22 mouse cellular contexts compared by ENCODE assay signal in genomic region chr12:112968943-112969342, GRCm38 (mm10). TPM values are rescaled to one million over a fixed set of nuclear protein-coding genes. Genes with fewer than 3 reads are reported as not detected.
DNase-seq lines count a peak whose midpoint lies in the region; ATAC-seq and TF ChIP-seq lines count a peak whose summit lies in the region.
"Had no signal": no experiment of that assay in that cellular context is flagged by ENCODE, and none has a peak within 500 bp of the region (broad histone marks: within the 10 kb centered on the region; RNA-seq: fewer than 3 reads in every experiment).

No protein-coding gene starts in this region.

- WGBS in kidney, embryonic 15.5 days, result 30% methylated on average over 8 of the region's 8 CpGs
- WGBS in kidney, postnatal 0 days, result 28% methylated on average over 8 of the region's 8 CpGs
- 47% methylated on average over 8 of the region's 8 CpGs for WGBS in kidney, adult 2 months

- peaks cover 100% of the 10 kb centered on the region for H3K36me3 ChIP-seq in kidney, embryonic 15.5 days
- peaks cover 89% of the 10 kb centered on the region for H3K36me3 ChIP-seq in kidney, postnatal 0 days (ENCODE audit: insufficient read depth, low read length)
- peaks cover 3% of the 10 kb centered on the region for H3K36me3 ChIP-seq in kidney, adult 2 months (ENCODE audit: control insufficient read depth, insufficient read depth, low read length)
- H3K36me3 ChIP-seq in megakaryocyte, embryonic 14.5 days (replicated peaks; ENCODE audit: low read length), result peaks cover 98% of the 10 kb centered on the region

- no peak for DNase-seq in kidney, adult 9 months
- DNase-seq in kidney, postnatal 0 days (ENCODE audit: low spot score), result peak; percentile 84
- no peak for DNase-seq in kidney, adult 2 months
- DNase-seq: adrenal gland, adult 2 months; adrenal gland, postnatal 10 days; adrenal gland, postnatal 25 days; cerebellum, adult 11 months; cerebellum, adult 18-20 months; cerebellum, adult 8-10 months; cerebellum, adult 9-11 months; cerebellum, postnatal 14 days; cerebellum, postnatal 36 days; embryo, embryonic 11 days had no signal

- TF ChIP-seq POLR2A in kidney, adult 2 months (IDR thresholded peaks at IDR 0.05; ENCODE audit: low read depth, low read length), result no peak

- no peaks in the 10 kb centered on the region for H3K9me3 ChIP-seq in kidney, embryonic 15.5 days (replicated peaks)
- no peaks in the 10 kb centered on the region for H3K9me3 ChIP-seq in kidney, postnatal 0 days (replicated peaks; ENCODE audit: low read length)
- no peaks in the 10 kb centered on the region for H3K9me3 ChIP-seq in megakaryocyte, embryonic 14.5 days
- H3K9me3 ChIP-seq: embryonic facial prominence, embryonic 13.5 days; embryonic facial prominence, embryonic 15.5 days; forebrain, embryonic 10.5 days; forebrain, embryonic 12.5 days had no signal

- H3K27ac ChIP-seq in kidney, embryonic 15.5 days, result 0 out of 2 replicates have a peak overlapping the region, but pooled peaks have one; percentile 28
- no peak overlapping the region for H3K27ac ChIP-seq in kidney, postnatal 0 days
- no peak overlapping the region for H3K27ac ChIP-seq in kidney, adult 2 months (ENCODE audit: insufficient read depth, low read depth, low read length)
- H3K27ac ChIP-seq: embryonic facial prominence, embryonic 13.5 days; embryonic facial prominence, embryonic 15.5 days; forebrain, embryonic 10.5 days; forebrain, embryonic 12.5 days had no signal

- H3K4me2 ChIP-seq in kidney, embryonic 15.5 days, result no peak overlapping the region
- no peak overlapping the region for H3K4me2 ChIP-seq in kidney, postnatal 0 days (ENCODE audit: low read length)
- H3K4me2 ChIP-seq: embryonic facial prominence, embryonic 13.5 days; embryonic facial prominence, embryonic 15.5 days; forebrain, embryonic 12.5 days had no signal

- H3K4me3 ChIP-seq in kidney, embryonic 15.5 days (replicated peaks), result no peak overlapping the region
- no peak overlapping the region for H3K4me3 ChIP-seq in kidney, postnatal 0 days (replicated peaks; ENCODE audit: low read depth, low read length)
- no peak overlapping the region for H3K4me3 ChIP-seq in kidney, adult 2 months (ENCODE audit: insufficient read depth, low read depth, low read length)
- H3K4me3 ChIP-seq in megakaryocyte, embryonic 14.5 days (replicated peaks), result peak overlapping the region; percentile 10
- H3K4me3 ChIP-seq: embryonic facial prominence, embryonic 13.5 days; embryonic facial prominence, embryonic 15.5 days; erythroblast, embryonic 14.5 days; forebrain, embryonic 10.5 days; forebrain, embryonic 12.5 days had no signal

- TF ChIP-seq CTCF in kidney, postnatal 0 days (IDR thresholded peaks at IDR 0.05; ENCODE audit: low read depth), result no peak
- no peak for TF ChIP-seq CTCF in kidney, adult 2 months (conservative IDR thresholded peaks at IDR 0.05; ENCODE audit: insufficient read depth, insufficient read length, low read depth, low read length)

- H3K27me3 ChIP-seq in kidney, embryonic 15.5 days, result no peaks in the 10 kb centered on the region
- no peaks in the 10 kb centered on the region for H3K27me3 ChIP-seq in kidney, postnatal 0 days (ENCODE audit: insufficient read depth, low read length)
- H3K27me3 ChIP-seq in kidney, adult 2 months (replicated peaks; ENCODE audit: control insufficient read depth, insufficient read depth, low read length), result no peaks in the 10 kb centered on the region
- no peaks in the 10 kb centered on the region for H3K27me3 ChIP-seq in megakaryocyte, embryonic 14.5 days (replicated peaks)
- H3K27me3 ChIP-seq: embryonic facial prominence, embryonic 13.5 days; embryonic facial prominence, embryonic 15.5 days; forebrain, embryonic 12.5 days had no signal

- H3K9ac ChIP-seq in kidney, embryonic 15.5 days, result no peak overlapping the region
- H3K9ac ChIP-seq in kidney, postnatal 0 days (ENCODE audit: low read depth, low read length), result no peak overlapping the region
- H3K9ac ChIP-seq: embryonic facial prominence, embryonic 13.5 days; embryonic facial prominence, embryonic 15.5 days; forebrain, embryonic 12.5 days had no signal

- peak; percentile 93 for ATAC-seq in kidney, embryonic 15.5 days (replicated peaks; ENCODE audit: low FRiP score)
- peak; percentile 81 for ATAC-seq in kidney, postnatal 0 days (replicated peaks; ENCODE audit: low FRiP score, low read depth)
- no peak for ATAC-seq in megakaryocyte, adult 5-6 weeks (ENCODE audit: poor library complexity, severe bottlenecking)
- ATAC-seq: forebrain, embryonic 14.5 days had no signal

- H3K4me1 ChIP-seq in kidney, embryonic 15.5 days, result peaks cover 13% of the 10 kb centered on the region
- no peaks in the 10 kb centered on the region for H3K4me1 ChIP-seq in kidney, postnatal 0 days (replicated peaks; ENCODE audit: insufficient read depth, low read length)
- H3K4me1 ChIP-seq in kidney, adult 2 months (ENCODE audit: control insufficient read depth, insufficient read depth, low read length), result no peaks in the 10 kb centered on the region
- peaks cover 43% of the 10 kb centered on the region for H3K4me1 ChIP-seq in megakaryocyte, embryonic 14.5 days
- H3K4me1 ChIP-seq: embryonic facial prominence, embryonic 13.5 days; embryonic facial prominence, embryonic 15.5 days; forebrain, embryonic 10.5 days; forebrain, embryonic 12.5 days had no signal

RNA-seq across cellular contexts. Expression of gene Btbd6, which starts 7.3 kb away (rescaled TPM):
- polyA plus RNA-seq in kidney, embryonic 15.5 days (2015; fragmentation: Nextera tagmentation; extraction: Ambion mirVana), result 24.7 and 25.3 TPM in 2 replicates
- 22.8 and 24.9 TPM in 2 replicates for polyA plus RNA-seq in kidney, postnatal 0 days (2015; fragmentation: Nextera tagmentation; extraction: Ambion mirVana)
- polyA plus RNA-seq in kidney, adult 2 months (2012; rRNA removed), result 31.8 and 45.2 TPM in 2 replicates
- polyA plus RNA-seq in megakaryocyte, embryonic 14.5 days (2012; ENCODE audit: insufficient read depth, low replicate concordance), result 25.3 and 64.2 TPM in 2 replicates
- total RNA-seq in megakaryocyte, adult 5-6 weeks (2015), result 4.2 and 5.9 TPM in 2 replicates
- total RNA-seq in megakaryocyte, adult 5-6 weeks (2017), result 2.4 and 4.0 TPM in 2 replicates

RNA-seq across cellular contexts. Expression of gene Nudt14, which starts 27.0 kb away (rescaled TPM):
- 87.5 and 88.5 TPM in 2 replicates for polyA plus RNA-seq in kidney, embryonic 15.5 days (2015; fragmentation: Nextera tagmentation; extraction: Ambion mirVana)
- polyA plus RNA-seq in kidney, postnatal 0 days (2015; fragmentation: Nextera tagmentation; extraction: Ambion mirVana), result 99.2 and 102 TPM in 2 replicates
- polyA plus RNA-seq in kidney, adult 2 months (2012; rRNA removed), result 66.1 and 73.0 TPM in 2 replicates
- 14.1 and 42.5 TPM in 2 replicates for polyA plus RNA-seq in megakaryocyte, embryonic 14.5 days (2012; ENCODE audit: insufficient read depth, low replicate concordance)
- 9.7 and 10.5 TPM in 2 replicates for total RNA-seq in megakaryocyte, adult 5-6 weeks (2015)
- total RNA-seq in megakaryocyte, adult 5-6 weeks (2017), result 11.4 and 11.9 TPM in 2 replicates

RNA-seq across cellular contexts. Expression of gene Brf1, which starts 31.6 kb away (rescaled TPM):
- polyA plus RNA-seq in kidney, embryonic 15.5 days (2015; fragmentation: Nextera tagmentation; extraction: Ambion mirVana), result 62.4 and 70.4 TPM in 2 replicates
- polyA plus RNA-seq in kidney, postnatal 0 days (2015; fragmentation: Nextera tagmentation; extraction: Ambion mirVana), result 41.4 and 43.6 TPM in 2 replicates
- 44.8 and 53.0 TPM in 2 replicates for polyA plus RNA-seq in kidney, adult 2 months (2012; rRNA removed)
- polyA plus RNA-seq in megakaryocyte, embryonic 14.5 days (2012; ENCODE audit: insufficient read depth, low replicate concordance), result 11.5 and 16.3 TPM in 2 replicates
- 20.2 and 25.3 TPM in 2 replicates for total RNA-seq in megakaryocyte, adult 5-6 weeks (2015)
- 37.0 and 43.6 TPM in 2 replicates for total RNA-seq in megakaryocyte, adult 5-6 weeks (2017)

RNA-seq across cellular contexts. Expression of gene Jag2, which starts 39.4 kb away (rescaled TPM):
- 3.0 and 3.5 TPM in 2 replicates for polyA plus RNA-seq in kidney, embryonic 15.5 days (2015; fragmentation: Nextera tagmentation; extraction: Ambion mirVana)
- 2.4 and 2.9 TPM in 2 replicates for polyA plus RNA-seq in kidney, postnatal 0 days (2015; fragmentation: Nextera tagmentation; extraction: Ambion mirVana)
- 10.1 and 10.6 TPM in 2 replicates for polyA plus RNA-seq in kidney, adult 2 months (2012; rRNA removed)
- 4.8 and 14.7 TPM in 2 replicates for polyA plus RNA-seq in megakaryocyte, embryonic 14.5 days (2012; ENCODE audit: insufficient read depth, low replicate concordance)
- 0.36 and 1.3 TPM in 2 replicates for total RNA-seq in megakaryocyte, adult 5-6 weeks (2015)
- total RNA-seq in megakaryocyte, adult 5-6 weeks (2017), result not detected in 2 replicates
- polyA plus RNA-seq: erythroblast, embryonic 14.5 days had no signal

RNA-seq across cellular contexts. Expression of gene Pacs2, which starts 45.4 kb away (rescaled TPM):
- 12.6 and 14.3 TPM in 2 replicates for polyA plus RNA-seq in kidney, embryonic 15.5 days (2015; fragmentation: Nextera tagmentation; extraction: Ambion mirVana)
- 7.9 and 9.5 TPM in 2 replicates for polyA plus RNA-seq in kidney, postnatal 0 days (2015; fragmentation: Nextera tagmentation; extraction: Ambion mirVana)
- polyA plus RNA-seq in kidney, adult 2 months (2012; rRNA removed), result 42.4 and 47.8 TPM in 2 replicates
- 7.0 and 8.7 TPM in 2 replicates for polyA plus RNA-seq in megakaryocyte, embryonic 14.5 days (2012; ENCODE audit: insufficient read depth, low replicate concordance)
- 55.1 TPM in 2 replicates for total RNA-seq in megakaryocyte, adult 5-6 weeks (2015)
- total RNA-seq in megakaryocyte, adult 5-6 weeks (2017), result 36.5 and 37.5 TPM in 2 replicates
